Mouse (Mus musculus): ENCODE data around the gene Celf5. TPM values are rescaled to one million over a fixed set of nuclear protein-coding genes. Genes with fewer than 3 reads are reported as not detected.

Celf5 gene
- polyA plus RNA-seq, 1 experiment from 2014 or later: 2.1 TPM

DNA sequence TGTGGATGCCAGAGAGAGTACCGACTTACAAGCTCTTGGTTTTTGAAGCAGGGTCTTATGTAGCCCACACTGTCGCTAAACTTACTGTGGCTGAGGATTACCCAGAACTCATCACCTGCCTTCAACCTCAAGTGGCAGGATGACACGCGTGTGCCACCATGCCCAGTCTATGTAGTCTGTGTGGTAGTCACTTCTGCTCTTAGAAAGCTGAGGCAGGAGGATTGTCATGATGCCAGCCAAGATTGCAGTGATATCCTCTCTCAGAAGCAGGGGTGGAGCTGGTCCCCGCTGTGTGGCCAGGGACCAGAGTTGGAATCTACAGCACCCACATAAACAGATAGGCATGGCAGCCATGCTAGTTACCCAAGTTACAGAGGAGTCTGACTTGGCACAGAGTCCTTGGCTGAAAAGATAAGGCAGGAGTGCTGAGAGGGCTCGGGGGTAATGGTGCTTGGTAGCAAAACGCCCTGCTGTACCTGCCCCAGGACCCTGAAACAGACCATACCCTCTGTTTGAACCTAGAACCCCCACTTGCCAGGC, 3.0 kb upstream of the Celf5 start:
- no peak for ATAC-seq (ENCODE audit: insufficient number of reproducible peaks, insufficient read depth, low FRiP score, low TSS enrichment, low read depth)
- Histone ChIP-seq H3K27me3 (peaks cover 25% of the 10 kb centered on the region), H3K27ac (no peak overlapping the region), H3K9me3 (no peaks in the 10 kb centered on the region), H3K4me1 (0 out of 2 replicates have a peak, but pooled peaks cover 6% of the 10 kb centered on the region), H3K4me3 (no peak overlapping the region), H3K9ac (no peak overlapping the region), H3K4me2 (no peak overlapping the region), H3K36me3 (peaks cover 48% of the 10 kb centered on the region)
- WGBS: 69% methylated on average over 7 of the region's 7 CpGs

DNA sequence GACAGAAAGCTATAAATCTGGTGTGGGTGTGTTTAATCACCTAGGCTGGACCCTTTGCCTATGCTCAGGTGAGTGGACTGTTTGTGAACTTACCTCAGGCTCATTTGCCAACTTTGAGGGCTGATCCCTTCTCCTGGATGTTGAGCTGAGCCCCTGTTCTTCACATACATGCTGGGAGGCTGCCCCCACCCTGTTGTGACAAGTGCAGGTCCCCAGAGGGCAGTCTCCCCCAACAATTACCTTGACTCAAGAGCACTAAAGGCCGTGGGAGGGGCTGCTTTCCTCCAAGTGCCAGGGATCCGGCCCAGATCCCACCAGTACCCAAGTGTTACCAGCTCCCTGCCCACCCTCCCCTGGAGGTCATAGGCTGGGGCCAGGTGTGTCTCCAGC, 2.5 kb upstream of the Celf5 start:
- Histone ChIP-seq H3K9me3 (no peaks in the 10 kb centered on the region), H3K36me3 (peaks cover 43% of the 10 kb centered on the region), H3K4me3 (no peak overlapping the region), H3K4me1 (0 out of 2 replicates have a peak, but pooled peaks cover 6% of the 10 kb centered on the region), H3K27me3 (peaks cover 30% of the 10 kb centered on the region), H3K27ac (no peak overlapping the region), H3K9ac (no peak overlapping the region), H3K4me2 (no peak overlapping the region)
- 48% methylated on average over 2 of the region's 2 CpGs for WGBS
- ATAC-seq (ENCODE audit: insufficient number of reproducible peaks, insufficient read depth, low FRiP score, low TSS enrichment, low read depth): no peak

DNA sequence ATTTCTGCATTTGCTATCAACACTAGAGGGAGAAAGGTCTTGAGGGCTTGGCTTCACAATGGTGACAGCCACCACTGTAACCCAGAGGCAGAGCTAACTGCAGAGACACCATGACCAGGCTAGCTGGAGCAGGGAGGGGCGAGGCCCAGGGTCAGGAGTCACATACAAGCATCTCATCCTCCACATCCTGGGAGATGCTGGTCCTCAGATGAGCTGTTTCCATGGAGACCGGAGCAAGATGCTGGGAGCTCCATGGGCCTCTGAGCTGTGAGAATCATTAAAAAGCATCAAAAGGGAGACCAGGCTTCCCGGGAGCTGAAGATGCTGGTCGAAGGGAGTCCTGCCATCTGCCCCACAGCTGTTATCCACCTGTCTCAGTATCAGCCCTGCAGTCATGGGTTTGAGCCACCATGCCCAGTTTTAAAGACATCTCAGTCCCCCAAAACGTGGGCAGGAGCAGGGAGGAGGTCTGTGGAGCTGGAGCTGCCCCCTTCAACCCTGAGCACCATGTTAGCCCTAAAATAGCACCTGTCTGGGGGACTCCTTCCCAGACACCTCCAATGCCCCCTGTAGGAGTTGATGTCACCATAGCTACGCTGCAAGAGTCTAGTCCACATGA, 2.0 kb upstream of the Celf5 start:
- Histone ChIP-seq H3K4me3 (no peak overlapping the region), H3K4me2 (no peak overlapping the region), H3K36me3 (peaks cover 38% of the 10 kb centered on the region), H3K27me3 (peaks cover 33% of the 10 kb centered on the region), H3K4me1 (0 out of 2 replicates have a peak, but pooled peaks cover 6% of the 10 kb centered on the region), H3K9me3 (no peaks in the 10 kb centered on the region), H3K9ac (no peak overlapping the region), H3K27ac (no peak overlapping the region)
- 60% methylated on average over 6 of the region's 6 CpGs for WGBS
- ATAC-seq (ENCODE audit: insufficient number of reproducible peaks, insufficient read depth, low FRiP score, low TSS enrichment, low read depth): no peak

DNA sequence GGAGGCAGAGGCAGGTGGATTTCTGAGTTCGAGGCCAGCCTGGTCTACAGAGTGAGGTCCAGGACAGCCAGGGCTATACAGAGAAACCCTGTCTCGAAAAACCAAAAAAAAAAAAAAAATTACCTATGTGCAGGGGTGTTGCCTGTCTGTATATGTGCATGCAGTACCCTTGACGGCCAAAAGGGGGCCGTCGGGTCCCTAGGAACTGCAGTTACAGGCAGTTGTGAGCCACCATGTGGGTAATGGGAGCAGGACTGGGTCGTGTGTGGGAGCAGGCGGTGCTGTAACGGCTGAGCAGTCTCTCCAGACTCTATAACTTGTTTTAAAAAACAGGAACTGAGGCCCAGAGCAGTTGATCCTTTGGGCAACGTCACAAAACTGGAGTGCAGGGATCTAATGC, 1.5 kb upstream of the Celf5 start:
- peaks cover 32% of the 10 kb centered on the region for H3K36me3 ChIP-seq
- no peak overlapping the region for H3K4me2 ChIP-seq
- no peak for ATAC-seq (ENCODE audit: insufficient number of reproducible peaks, insufficient read depth, low FRiP score, low TSS enrichment, low read depth)
- H3K4me1 ChIP-seq: 0 out of 2 replicates have a peak, but pooled peaks cover 6% of the 10 kb centered on the region
- WGBS: 19% methylated on average over 9 of the region's 9 CpGs
- no peak overlapping the region for H3K9ac ChIP-seq
- H3K9me3 ChIP-seq: no peaks in the 10 kb centered on the region
- no peak overlapping the region for H3K4me3 ChIP-seq
- H3K27ac ChIP-seq: no peak overlapping the region
- H3K27me3 ChIP-seq: peaks cover 34% of the 10 kb centered on the region

DNA sequence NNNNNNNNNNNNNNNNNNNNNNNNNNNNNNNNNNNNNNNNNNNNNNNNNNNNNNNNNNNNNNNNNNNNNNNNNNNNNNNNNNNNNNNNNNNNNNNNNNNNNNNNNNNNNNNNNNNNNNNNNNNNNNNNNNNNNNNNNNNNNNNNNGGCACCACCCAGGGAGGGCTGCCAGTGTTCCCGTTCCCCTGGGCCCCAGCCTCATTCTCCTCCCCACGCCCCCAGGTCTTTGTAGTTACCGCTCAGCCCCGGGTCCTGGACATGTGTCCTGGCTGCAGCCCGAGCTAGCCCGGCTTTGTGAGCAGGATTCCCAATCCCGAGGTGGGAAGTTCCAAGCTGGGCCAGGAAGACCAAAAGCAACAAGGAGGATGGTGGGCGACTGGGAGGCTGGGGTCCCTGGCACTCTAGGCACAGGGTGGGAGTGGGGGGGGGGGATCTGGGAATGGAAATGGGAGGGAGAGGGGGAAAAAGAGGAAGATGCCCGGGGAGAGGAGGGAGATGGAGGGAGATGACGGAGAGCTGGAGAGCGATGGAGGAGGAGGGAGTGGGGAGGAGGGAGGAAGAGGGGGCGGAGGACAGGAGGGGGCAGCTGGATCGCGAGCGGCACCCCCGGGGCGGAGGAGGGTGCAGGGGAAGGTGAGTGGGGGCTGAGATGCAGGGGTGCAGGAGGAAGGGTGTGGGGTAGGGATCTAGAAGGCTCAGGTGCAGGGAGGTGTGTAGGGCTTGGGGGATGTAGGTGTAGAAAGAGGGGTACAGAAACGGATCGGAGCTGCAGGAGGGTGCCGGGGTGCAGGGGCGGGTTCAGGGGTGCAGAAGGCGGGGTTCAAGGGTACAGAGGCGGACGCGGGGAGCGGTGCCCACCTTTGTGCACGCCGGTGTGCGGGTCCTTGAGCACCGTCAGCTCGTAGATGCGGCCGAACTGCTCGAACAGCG, 640 bp downstream of the Celf5 start:
- peak overlapping the region; percentile 72 for H3K9ac ChIP-seq
- H3K27ac ChIP-seq: no peak overlapping the region
- no peaks in the 10 kb centered on the region for H3K9me3 ChIP-seq
- ATAC-seq (ENCODE audit: insufficient number of reproducible peaks, insufficient read depth, low FRiP score, low TSS enrichment, low read depth): no peak
- 0 out of 2 replicates have a peak, but pooled peaks cover 6% of the 10 kb centered on the region for H3K4me1 ChIP-seq
- peak overlapping the region; percentile 51 for H3K4me3 ChIP-seq
- H3K27me3 ChIP-seq: peaks cover 54% of the 10 kb centered on the region
- peaks cover 11% of the 10 kb centered on the region for H3K36me3 ChIP-seq
- 3% methylated on average over 35 of the region's 35 CpGs for WGBS
- H3K4me2 ChIP-seq: peak overlapping the region; percentile 80

DNA sequence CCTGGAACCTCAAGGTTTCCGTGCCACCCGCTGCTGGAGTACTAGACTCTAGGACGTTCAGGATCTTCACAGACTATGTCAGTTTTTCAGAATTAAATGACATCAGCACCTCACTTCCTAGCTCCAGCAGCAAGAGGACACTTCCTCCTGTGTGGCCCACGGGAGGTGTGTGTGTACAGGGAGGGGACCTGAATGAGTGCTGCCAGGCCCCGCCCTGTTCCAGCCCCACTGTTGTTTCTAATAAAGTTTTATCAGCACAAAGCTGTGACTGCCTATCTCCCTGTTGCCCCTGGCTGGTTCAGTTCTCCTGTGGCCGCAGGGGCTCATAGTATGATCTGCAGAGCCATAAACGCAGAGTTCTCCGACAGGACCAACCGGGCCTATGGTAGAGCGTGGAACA, 8.0 kb downstream of the Celf5 start:
- Histone ChIP-seq H3K36me3 (no peaks in the 10 kb centered on the region), H3K27me3 (peaks cover 81% of the 10 kb centered on the region), H3K4me2 (no peak overlapping the region), H3K4me3 (no peak overlapping the region), H3K4me1 (peaks cover 8% of the 10 kb centered on the region; the same call in 1 of the 2 replicates), H3K9me3 (no peaks in the 10 kb centered on the region), H3K9ac (no peak overlapping the region), H3K27ac (no peak overlapping the region)
- no peak for ATAC-seq (ENCODE audit: insufficient number of reproducible peaks, insufficient read depth, low FRiP score, low TSS enrichment, low read depth)
- 82% methylated on average over 10 of the region's 10 CpGs for WGBS

DNA sequence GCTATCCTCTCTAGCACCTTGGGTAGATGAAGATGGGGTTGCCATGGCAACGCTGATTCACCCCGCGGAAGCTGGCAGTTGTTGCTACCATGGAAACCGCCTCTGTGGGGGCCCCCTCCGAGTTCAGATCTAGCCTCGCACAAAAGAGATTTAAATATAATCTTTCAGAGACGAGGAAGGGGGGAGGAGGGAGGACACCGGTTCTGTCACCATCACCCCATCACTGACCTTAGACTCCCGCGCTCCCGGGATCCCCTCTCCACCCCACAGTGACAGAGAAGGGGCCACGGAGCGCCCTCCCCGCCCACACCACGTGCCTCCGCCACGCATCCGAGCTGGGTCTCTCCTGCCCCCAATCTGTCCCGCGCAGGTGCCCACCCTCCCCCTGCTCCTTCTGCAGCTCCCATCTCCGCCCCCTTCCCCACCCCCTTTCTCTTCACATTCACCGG, 9.5 kb downstream of the Celf5 start:
- Histone ChIP-seq H3K27me3 (peaks cover 85% of the 10 kb centered on the region), H3K4me2 (0 out of 2 replicates have a peak overlapping the region, but pooled peaks have one; percentile 14), H3K9me3 (no peaks in the 10 kb centered on the region), H3K9ac (no peak overlapping the region), H3K36me3 (no peaks in the 10 kb centered on the region), H3K4me1 (peaks cover 8% of the 10 kb centered on the region; the same call in 1 of the 2 replicates), H3K27ac (no peak overlapping the region), H3K4me3 (no peak overlapping the region)
- 1% methylated on average over 22 of the region's 22 CpGs for WGBS
- ATAC-seq (ENCODE audit: insufficient number of reproducible peaks, insufficient read depth, low FRiP score, low TSS enrichment, low read depth): no peak

DNA sequence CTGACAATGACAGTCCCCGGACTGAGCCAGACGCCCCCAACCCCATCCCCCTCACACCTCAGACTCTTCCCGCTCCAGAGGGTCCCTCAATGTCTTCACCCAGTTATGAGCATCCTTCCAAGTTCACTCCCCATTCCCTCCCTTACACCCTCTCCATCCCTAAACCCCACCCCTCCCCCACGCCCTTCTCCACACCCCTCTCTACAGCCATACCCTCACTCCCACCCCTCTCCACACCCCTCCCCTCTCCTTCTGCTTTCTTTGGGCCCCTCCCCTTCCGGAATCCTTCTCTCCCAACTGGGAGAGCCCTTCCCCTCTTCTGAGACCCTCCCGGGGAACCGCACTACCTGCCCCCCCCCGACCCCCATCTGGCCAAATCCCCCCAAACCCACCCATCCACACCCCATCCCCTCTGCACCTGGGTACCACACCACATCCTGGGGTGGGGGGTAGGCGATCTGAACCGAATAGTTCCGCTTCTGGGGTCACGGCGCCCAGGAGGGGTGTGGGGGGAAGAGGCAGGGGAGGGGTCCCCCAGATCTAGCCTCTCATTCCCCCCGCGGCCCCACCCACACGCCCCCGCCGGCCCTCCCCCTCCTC, 10.0 kb downstream of the Celf5 start:
- 4% methylated on average over 18 of the region's 18 CpGs for WGBS
- no peak for ATAC-seq (ENCODE audit: insufficient number of reproducible peaks, insufficient read depth, low FRiP score, low TSS enrichment, low read depth)

DNA sequence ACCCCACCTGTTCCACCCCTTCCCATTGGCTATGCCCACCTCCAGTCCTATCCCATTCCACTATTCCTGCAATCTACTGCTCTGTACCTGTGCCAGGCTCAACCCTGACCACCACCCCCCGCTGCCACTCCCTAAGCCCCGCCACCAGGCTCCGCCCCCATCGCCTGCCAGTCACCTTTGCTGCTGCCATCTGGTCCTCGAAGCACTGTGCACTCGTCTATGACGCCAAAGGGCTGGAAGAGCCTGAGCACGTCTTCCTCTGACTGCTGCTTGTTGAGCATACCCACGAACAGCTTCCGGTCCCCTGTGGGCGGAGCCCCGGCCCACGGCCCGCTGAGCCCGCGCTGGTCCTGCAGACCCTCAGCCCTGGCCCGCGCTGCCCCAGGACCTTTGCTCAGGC, 12.1 kb downstream of the Celf5 start:
- no peak overlapping the region for H3K9ac ChIP-seq
- no peak overlapping the region for H3K27ac ChIP-seq
- H3K4me1 ChIP-seq: peaks cover 8% of the 10 kb centered on the region; the same call in 1 of the 2 replicates
- no peak overlapping the region for H3K4me2 ChIP-seq
- WGBS: 50% methylated on average over 18 of the region's 18 CpGs
- no peak overlapping the region for H3K4me3 ChIP-seq
- peaks cover 87% of the 10 kb centered on the region for H3K27me3 ChIP-seq
- H3K36me3 ChIP-seq: no peaks in the 10 kb centered on the region
- H3K9me3 ChIP-seq: no peaks in the 10 kb centered on the region
- ATAC-seq (ENCODE audit: insufficient number of reproducible peaks, insufficient read depth, low FRiP score, low TSS enrichment, low read depth): no peak

More for the DNA sequence above, 10.0 kb downstream of the Celf5 start:
- Histone ChIP-seq H3K4me3 (no peak overlapping the region), H3K4me1 (peaks cover 8% of the 10 kb centered on the region; the same call in 1 of the 2 replicates), H3K4me2 (0 out of 2 replicates have a peak overlapping the region, but pooled peaks have one; percentile 14), H3K27ac (no peak overlapping the region), H3K27me3 (peaks cover 85% of the 10 kb centered on the region), H3K9me3 (no peaks in the 10 kb centered on the region), H3K9ac (no peak overlapping the region), H3K36me3 (no peaks in the 10 kb centered on the region)

DNA sequence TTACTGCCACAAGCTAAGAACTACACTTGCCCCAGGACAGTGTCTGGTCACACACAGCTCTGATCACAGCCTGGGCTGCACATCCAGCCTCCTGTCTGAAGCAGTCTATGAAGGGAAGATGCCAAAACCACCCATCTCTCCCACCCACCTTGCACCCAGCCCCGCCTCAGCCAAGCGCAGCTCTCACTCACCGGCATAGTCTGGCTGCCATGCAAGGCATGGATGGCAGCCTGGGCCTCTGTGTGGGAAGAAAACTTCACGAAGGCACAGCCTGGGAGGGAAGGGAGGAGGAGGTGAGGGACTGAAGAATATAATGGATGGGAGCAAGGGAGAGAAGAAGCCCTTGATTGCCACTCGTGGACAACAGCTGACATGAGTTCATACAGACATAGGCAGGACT, 13.3 kb downstream of the Celf5 start:
- Histone ChIP-seq H3K36me3 (no peaks in the 10 kb centered on the region), H3K27ac (no peak overlapping the region), H3K9me3 (no peaks in the 10 kb centered on the region), H3K4me3 (no peak overlapping the region), H3K27me3 (peaks cover 87% of the 10 kb centered on the region), H3K4me2 (no peak overlapping the region), H3K4me1 (peaks cover 14% of the 10 kb centered on the region), H3K9ac (no peak overlapping the region)
- WGBS: 84% methylated on average over 5 of the region's 5 CpGs
- ATAC-seq (ENCODE audit: insufficient number of reproducible peaks, insufficient read depth, low FRiP score, low TSS enrichment, low read depth): no peak

DNA sequence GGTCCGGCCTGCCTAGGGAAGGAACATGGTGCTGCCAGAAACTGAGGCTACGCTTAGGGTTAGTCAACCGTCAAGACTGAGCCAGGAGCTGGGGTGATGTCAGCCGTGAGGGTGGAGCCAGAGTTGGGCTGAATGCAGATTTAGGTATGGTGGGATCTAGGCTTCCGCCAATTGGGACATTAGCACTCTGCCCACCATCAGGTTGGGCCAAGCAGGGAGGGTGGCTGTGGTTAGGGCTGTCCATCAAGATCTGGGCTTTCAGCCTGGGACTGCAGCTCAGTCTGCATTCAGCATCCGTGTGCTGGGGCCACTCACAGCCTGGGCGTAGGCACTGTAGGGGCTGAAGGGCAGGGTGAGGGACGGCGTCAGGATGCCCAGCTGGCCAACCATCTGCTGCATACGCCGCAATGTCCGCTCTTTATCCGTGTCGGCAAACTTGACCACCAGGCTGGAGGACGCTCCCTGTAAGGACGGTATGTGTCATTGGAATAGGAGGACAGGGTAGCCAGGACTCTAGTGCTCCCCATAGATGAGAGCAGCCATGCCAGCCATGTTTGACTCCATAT, 14.8 kb downstream of the Celf5 start:
- Histone ChIP-seq H3K4me3 (no peak overlapping the region), H3K9me3 (no peaks in the 10 kb centered on the region), H3K4me1 (peaks cover 12% of the 10 kb centered on the region), H3K36me3 (no peaks in the 10 kb centered on the region), H3K27me3 (peaks cover 87% of the 10 kb centered on the region), H3K9ac (no peak overlapping the region), H3K4me2 (no peak overlapping the region), H3K27ac (no peak overlapping the region)
- WGBS: 85% methylated on average over 16 of the region's 16 CpGs
- no peak for ATAC-seq (ENCODE audit: insufficient number of reproducible peaks, insufficient read depth, low FRiP score, low TSS enrichment, low read depth)
